Comparison of ENCODE assay signal across 8 mouse cellular contexts in genomic region chr12:55079726-55080600, GRCm38 (mm10). TPM values are rescaled to one million over a fixed set of nuclear protein-coding genes. Genes with fewer than 3 reads are reported as not detected.
A peak's percentile ranks its signal among the peaks of the same experiment; 100 is the strongest.
DNase-seq lines count a peak whose midpoint lies in the region; ATAC-seq and TF ChIP-seq lines count a peak whose summit lies in the region.
"Not testable (repeated sequence)": the region's sequence is repeated elsewhere in the genome, so short reads cannot be mapped to it uniquely, and the experiment has no call there.

Gene 2700097O09Rik, minus strand, starts transcription at chr12:55080110.
Gene Srp54a, plus strand, starts transcription at chr12:55080262.

- H3K36me3 ChIP-seq in G1E (replicated peaks): peaks cover 26% of the 10 kb centered on the region
- not testable (repeated sequence) for H3K36me3 ChIP-seq in forebrain, postnatal 0 days (ENCODE audit: insufficient read depth); lung, embryonic 15.5 days

- ATAC-seq in G1E (ENCODE audit: extremely low read depth, insufficient number of reproducible peaks, low FRiP score, poor library complexity, severe bottlenecking): peak; percentile 90
- ATAC-seq in forebrain, postnatal 0 days: peak; percentile 98
- ATAC-seq in lung, embryonic 15.5 days (ENCODE audit: borderline replicate concordance, extremely low read depth, low FRiP score, low TSS enrichment): peak; percentile 98

- peak within 1 kb of the TSS; percentile 58 for H3K4me2 ChIP-seq in forebrain, postnatal 0 days (ENCODE audit: low read depth)
- peak within 1 kb of the TSS; percentile 61 for H3K4me2 ChIP-seq in lung, embryonic 15.5 days

- H3K9me3 ChIP-seq in G1E (replicated peaks); forebrain, postnatal 0 days (ENCODE audit: low read length); lung, embryonic 15.5 days: not testable (repeated sequence)

- H3K9ac ChIP-seq in forebrain, postnatal 0 days: peak within 1 kb of the TSS; percentile 64
- peak within 1 kb of the TSS; percentile 83 for H3K9ac ChIP-seq in lung, embryonic 15.5 days

- H3K27me3 ChIP-seq in G1E (ENCODE audit: insufficient read depth, low read length); forebrain, postnatal 0 days (ENCODE audit: insufficient read depth, low read length); lung, embryonic 15.5 days: not testable (repeated sequence)

- H3K4me1 ChIP-seq in G1E (ENCODE audit: insufficient read depth, low read depth, low read length): peaks cover 36% of the 10 kb centered on the region
- not testable (repeated sequence) for H3K4me1 ChIP-seq in forebrain, postnatal 0 days (ENCODE audit: insufficient read depth); lung, embryonic 15.5 days

- peak; percentile 76 for DNase-seq in G1E (ENCODE audit: low spot score)
- DNase-seq in cerebellum, adult 18-20 months: peak; percentile 92 to 94
- peak; percentile 98 for DNase-seq in forebrain, postnatal 0 days
- peak; percentile 96 for DNase-seq in heart, postnatal 4 days
- DNase-seq in layer of hippocampus, adult 8-10 months (ENCODE audit: low spot score in 2 of 2): peak; percentile 93 to 95
- DNase-seq in ovary, adult 18-20 months (ENCODE audit: low spot score): peak; percentile 90
- peak; percentile 95 for DNase-seq in thymus, postnatal 0 days (ENCODE audit: low spot score)

- H3K27ac ChIP-seq in forebrain, postnatal 0 days (ENCODE audit: low read depth, low read length): peak within 1 kb of the TSS; percentile 79
- H3K27ac ChIP-seq in lung, embryonic 15.5 days: peak within 1 kb of the TSS; percentile 93

- H3K4me3 ChIP-seq in G1E (ENCODE audit: low read depth, low read length): peak within 1 kb of the TSS; percentile 75
- H3K4me3 ChIP-seq in forebrain, postnatal 0 days (ENCODE audit: low read depth, low read length): peak within 1 kb of the TSS; percentile 53
- peak within 1 kb of the TSS; percentile 82 for H3K4me3 ChIP-seq in lung, embryonic 15.5 days

- not testable (repeated sequence) for TF ChIP-seq CTCF in G1E (IDR thresholded peaks at IDR 0.05; ENCODE audit: low read depth, low read length); forebrain, postnatal 0 days (IDR thresholded peaks at IDR 0.05; ENCODE audit: low read depth)

- under 1% methylated on average over 60 of the region's 60 CpGs for WGBS in forebrain, postnatal 0 days
- under 1% methylated on average over 60 of the region's 60 CpGs for WGBS in lung, embryonic 15.5 days

RNA-seq across cellular contexts. Expression of gene 2700097O09Rik, which starts in this region (rescaled TPM):
- 46.5 and 53.1 TPM in 2 replicates for total RNA-seq in G1E (2014; fragmentation: Nextera tagmentation)
- 42.5 and 42.8 TPM in 2 replicates for total RNA-seq in G1E (2017)
- 1.5 and 1.7 TPM in 2 replicates for polyA plus RNA-seq in G1E (2012)
- 18.9 and 19.3 TPM in 2 replicates for total RNA-seq in forebrain, postnatal 0 days (2014; rRNA removed)
- 14.6 and 15.6 TPM in 2 replicates for polyA plus RNA-seq in forebrain, postnatal 0 days (2015; fragmentation: Nextera tagmentation; extraction: Ambion mirVana)
- 10 to 100 TPM in 1 of 2 experiments, 1 to 10 TPM in 1; 8.8 to 10.2 TPM for total RNA-seq in heart, postnatal 4 days (2021)
- total RNA-seq in layer of hippocampus, adult 8-10 months (2022): 10 to 100 TPM; 10.2 to 12.7 (median 11.2) TPM
- polyA plus RNA-seq in lung, embryonic 15.5 days (2015; fragmentation: Nextera tagmentation; extraction: Ambion mirVana): 37.7 and 39.5 TPM in 2 replicates
- 13.4 and 13.5 TPM in 2 replicates for polyA plus RNA-seq in thymus, postnatal 0 days (2015; fragmentation: Nextera tagmentation; extraction: Ambion mirVana)

RNA-seq across cellular contexts. Expression of gene Srp54a, which starts in this region (rescaled TPM):
- total RNA-seq in G1E (2014; fragmentation: Nextera tagmentation) (287 and 299 TPM in 2 replicates), G1E (2017) (279 and 303 TPM in 2 replicates)
- polyA plus RNA-seq in G1E (2012): 67.6 and 70.2 TPM in 2 replicates
- total RNA-seq in forebrain, postnatal 0 days (2014; rRNA removed): 120 and 131 TPM in 2 replicates
- polyA plus RNA-seq in forebrain, postnatal 0 days (2015; fragmentation: Nextera tagmentation; extraction: Ambion mirVana): 227 and 228 TPM in 2 replicates
- 100 to 1,000 TPM in 1 of 2 experiments, 10 to 100 TPM in 1; 94.3 to 101 TPM for total RNA-seq in heart, postnatal 4 days (2021)
- 10 to 100 TPM; 84.9 to 98.9 (median 94.6) TPM for total RNA-seq in layer of hippocampus, adult 8-10 months (2022)
- polyA plus RNA-seq in lung, embryonic 15.5 days (2015; fragmentation: Nextera tagmentation; extraction: Ambion mirVana): 165 and 178 TPM in 2 replicates
- polyA plus RNA-seq in thymus, postnatal 0 days (2015; fragmentation: Nextera tagmentation; extraction: Ambion mirVana): 144 and 152 TPM in 2 replicates

Comparison
In these comparisons a context has a peak if more than half of its experiments do, and no peak if none do; other contexts are left out.
1. Peak in every context shown above with its lines: DNase-seq, ATAC-seq, H3K4me3 ChIP-seq and H3K27ac ChIP-seq.